Mouse (Mus musculus) WW6 (cell line): ENCODE measurements around the gene Gm49392.
"Not testable (repeated sequence)": the region's sequence is repeated elsewhere in the genome, so short reads cannot be mapped to it uniquely, and the experiment has no call there.

ENCODE experiments used
- DNase-seq: peaks from one replicate; pipeline ENCODE4 v3.0.0-alpha.2; 2013; ENCODE audit warnings: low read depth, low spot score

The Gm49392 gene

DNA sequence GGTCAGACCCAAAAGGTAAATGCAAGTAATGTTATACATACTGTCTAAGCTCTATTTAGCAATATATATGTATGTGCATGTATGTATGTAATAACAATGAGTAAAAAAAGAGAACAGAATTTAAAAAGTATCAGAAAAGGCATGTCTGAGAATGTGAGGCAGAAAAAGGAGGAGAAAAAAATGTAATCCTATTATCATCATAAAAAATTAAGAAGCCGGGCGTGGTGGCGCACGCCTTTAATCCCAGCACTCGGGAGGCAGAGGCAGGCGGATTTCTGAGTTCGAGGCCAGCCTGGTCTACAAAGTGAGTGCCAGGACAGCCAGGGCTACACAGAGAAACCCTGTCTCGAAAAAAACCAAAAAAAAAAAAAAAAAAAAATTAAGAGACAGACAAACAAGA lies at the start of gene Gm49392:
Gene Gm49392, minus strand, starts transcription at position 101 of the 400 bp plus-strand sequence.
- DNase-seq = not testable (repeated sequence)

DNA sequence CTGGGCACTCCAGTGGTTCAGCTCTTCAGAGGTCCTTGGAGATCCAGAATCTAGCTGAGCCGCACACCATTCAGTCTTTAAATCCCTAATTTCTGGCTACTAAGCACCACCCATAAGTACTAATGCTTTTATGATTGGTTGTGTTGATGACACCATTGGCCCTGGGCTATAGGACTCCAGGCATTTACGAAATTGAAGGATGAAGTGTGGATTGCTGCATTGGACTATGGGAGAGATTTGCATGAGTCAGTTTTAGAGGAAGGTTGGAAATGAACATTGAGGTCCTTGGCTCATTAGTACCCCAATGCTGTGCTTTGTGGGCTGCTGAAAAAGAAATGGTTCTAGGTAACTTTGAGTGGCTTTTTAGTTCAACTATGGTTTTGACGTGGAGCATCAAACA lies 45.2 kb upstream of the Gm49392 start, which contains the start of gene Tpbpa:
Gene Tpbpa, minus strand, starts transcription at position 101 of the 400 bp plus-strand sequence.
- not testable (repeated sequence) for DNase-seq

DNA sequence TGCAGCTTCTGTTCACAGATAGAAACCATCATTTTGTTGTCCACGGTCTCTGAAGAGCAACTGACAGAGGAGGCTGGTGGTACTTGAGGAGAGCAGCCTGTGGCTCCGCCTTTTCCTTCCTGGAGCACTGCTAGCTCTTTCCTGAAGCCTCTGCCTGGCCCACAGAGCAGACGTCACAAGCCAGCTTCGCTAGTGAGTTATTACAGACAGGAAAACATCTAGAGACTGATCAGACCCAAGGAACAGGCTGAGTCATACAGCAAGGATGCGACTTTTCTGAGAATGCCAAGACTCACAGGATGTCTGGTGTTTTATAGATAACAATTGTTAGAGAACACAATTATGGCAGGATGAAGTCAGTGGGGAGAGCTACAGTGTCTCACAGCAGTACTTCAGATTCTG lies 39.8 kb upstream of the Gm49392 start, which contains the start of the genes Gm49391 and Ctla2a:
Gene Gm49391, minus strand, starts transcription at position 72 of the 402 bp plus-strand sequence.
Gene Ctla2a, minus strand, starts transcription at position 126 of the 402 bp plus-strand sequence.
- DNase-seq = no peak

DNA sequence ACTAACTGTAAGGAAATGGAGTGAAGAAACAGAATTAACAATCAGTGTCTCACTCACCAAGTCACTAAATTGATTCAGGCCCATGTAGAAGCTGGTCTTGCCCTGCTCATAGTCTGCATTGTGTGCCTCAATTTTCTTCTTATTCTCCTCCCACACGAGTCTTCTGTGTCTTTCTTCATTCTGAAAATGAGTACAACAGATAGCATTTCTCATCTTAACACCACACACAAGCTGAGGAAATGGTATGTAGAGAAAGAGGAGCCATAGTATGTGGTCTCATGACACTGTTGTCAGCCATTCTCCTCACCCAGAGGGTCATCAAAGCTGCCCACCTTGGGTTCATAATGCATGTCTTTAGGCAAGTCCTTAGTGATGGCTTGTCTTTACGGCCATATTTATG lies 38.8 kb upstream of the Gm49392 start, which contains the start of gene Gm49393:
Gene Gm49393, minus strand, starts transcription at position 101 of the 400 bp plus-strand sequence.
- DNase-seq = not testable (repeated sequence)

DNA sequence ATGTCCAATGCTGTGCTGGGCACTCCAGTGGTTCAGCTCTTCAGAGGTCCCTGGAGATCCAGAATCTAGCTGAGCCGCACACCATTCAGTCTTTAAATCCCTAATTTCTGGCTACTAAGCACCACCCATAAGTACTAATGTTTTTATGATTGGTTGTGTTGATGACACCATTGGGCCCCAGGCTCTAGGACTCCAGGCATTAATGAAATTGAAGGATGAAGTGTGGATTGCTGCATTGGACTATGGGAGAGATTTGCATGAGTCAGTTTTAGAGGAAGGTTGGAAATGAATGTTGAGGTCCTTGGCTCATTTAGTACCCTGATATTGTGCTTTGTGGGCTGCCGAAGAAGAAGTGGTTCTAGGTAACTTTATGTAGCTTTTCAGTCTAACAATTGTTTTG lies 8.1 kb upstream of the Gm49392 start, which contains the start of gene Tpbpb:
Gene Tpbpb, minus strand, starts transcription at position 101 of the 400 bp plus-strand sequence.
- DNase-seq = not testable (repeated sequence)

DNA sequence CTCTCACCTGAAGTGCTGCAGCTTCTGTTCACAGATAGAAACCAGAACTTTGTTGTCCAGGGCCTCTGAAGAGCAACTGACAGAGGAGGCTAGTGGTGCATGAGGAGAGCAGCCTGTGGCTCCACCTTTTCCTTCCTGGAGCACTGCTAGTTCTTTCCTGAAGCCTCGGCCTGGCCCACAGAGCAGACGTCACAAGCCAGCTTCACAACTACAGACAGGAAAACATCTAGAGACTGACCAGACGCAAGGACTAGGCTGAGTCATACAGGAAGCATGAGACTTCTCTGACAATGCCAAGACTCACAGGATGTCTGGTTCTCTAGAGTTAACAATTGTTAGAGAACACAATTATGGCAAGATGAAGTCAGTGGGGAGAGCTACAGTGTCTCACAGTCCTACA lies 634 bp upstream of the Gm49392 start, which contains the start of gene Ctla2b:
Gene Ctla2b, minus strand, starts transcription at position 120 of the 400 bp plus-strand sequence.
- DNase-seq = no peak

DNA sequence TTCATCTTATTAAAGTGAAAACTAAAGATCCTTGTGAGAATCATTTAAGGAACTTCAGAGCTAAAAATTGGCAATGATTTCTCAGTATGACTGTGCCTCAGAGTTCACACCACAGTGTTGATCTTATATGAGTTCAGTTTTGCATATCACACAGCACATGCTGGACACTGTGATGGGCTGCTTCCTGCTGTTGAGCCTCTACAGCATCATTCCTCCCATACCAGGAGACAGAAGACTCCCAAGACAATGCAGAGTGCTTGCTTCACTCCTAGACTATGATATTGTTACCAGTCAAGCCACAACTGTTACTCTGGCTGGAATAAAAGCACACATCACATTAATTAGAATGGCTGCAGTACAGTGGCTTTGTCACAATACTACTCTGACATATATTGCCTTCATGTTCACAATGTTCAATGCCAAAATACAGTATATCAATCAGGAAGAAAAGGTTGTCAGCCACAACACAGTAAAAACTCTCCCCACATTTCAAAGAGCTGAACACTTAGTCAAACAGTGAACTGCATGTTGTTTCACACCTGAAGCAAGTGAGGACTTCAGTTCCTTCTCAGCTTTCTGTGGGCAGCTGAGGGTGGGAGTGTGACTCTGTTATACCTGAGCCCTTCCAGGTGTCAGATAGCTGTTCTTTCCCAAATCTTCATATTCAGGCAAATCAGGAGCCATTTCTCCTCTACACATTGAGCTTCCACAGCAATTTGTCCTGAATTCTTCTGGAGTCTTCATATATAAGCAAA lies 1.1 kb downstream of the Gm49392 start:
- no peak for DNase-seq

DNA sequence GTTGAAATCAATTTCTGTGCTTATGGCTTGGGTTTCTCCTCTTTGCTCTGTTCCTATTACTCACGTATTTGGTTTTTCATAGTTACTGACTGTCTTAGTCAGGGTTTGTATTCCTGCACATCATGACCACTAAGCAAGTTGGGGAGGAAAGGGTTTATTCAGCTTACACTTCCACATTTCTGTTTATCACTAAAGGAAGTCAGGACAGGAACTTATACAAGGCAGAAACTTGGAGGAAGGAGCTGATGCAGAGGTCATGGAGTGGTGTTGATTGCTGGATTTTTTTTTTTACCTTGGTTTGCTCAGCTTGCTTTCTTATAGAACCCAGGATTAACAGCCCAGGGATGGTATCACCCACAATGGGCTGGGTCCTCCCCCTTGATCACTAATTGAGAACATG lies 4.4 kb downstream of the Gm49392 start:
- DNase-seq = no peak

DNA sequence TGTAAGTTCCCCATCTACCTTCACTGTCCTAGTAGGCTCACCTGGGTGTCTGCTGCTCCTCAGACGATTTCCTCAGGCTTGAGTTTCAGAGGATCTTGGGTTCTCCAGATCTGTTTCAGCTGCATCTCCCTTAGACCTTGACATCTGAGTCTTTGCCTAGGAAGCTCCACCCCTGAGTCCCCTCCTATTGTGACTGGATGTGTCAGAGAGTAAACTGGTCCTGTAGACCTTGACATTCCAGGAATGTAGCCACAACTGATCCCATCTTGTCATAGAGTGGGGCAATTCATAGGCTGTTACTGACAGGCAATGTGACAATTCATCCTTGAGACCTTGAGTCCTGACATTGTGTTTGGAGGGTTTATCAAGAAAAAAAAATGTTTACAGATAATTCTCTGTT lies 32.4 kb downstream of the Gm49392 start, which contains the start of gene 4930486L24Rik:
Gene 4930486L24Rik, minus strand, starts transcription at position 195 of the 400 bp plus-strand sequence.
- no peak for DNase-seq

DNA sequence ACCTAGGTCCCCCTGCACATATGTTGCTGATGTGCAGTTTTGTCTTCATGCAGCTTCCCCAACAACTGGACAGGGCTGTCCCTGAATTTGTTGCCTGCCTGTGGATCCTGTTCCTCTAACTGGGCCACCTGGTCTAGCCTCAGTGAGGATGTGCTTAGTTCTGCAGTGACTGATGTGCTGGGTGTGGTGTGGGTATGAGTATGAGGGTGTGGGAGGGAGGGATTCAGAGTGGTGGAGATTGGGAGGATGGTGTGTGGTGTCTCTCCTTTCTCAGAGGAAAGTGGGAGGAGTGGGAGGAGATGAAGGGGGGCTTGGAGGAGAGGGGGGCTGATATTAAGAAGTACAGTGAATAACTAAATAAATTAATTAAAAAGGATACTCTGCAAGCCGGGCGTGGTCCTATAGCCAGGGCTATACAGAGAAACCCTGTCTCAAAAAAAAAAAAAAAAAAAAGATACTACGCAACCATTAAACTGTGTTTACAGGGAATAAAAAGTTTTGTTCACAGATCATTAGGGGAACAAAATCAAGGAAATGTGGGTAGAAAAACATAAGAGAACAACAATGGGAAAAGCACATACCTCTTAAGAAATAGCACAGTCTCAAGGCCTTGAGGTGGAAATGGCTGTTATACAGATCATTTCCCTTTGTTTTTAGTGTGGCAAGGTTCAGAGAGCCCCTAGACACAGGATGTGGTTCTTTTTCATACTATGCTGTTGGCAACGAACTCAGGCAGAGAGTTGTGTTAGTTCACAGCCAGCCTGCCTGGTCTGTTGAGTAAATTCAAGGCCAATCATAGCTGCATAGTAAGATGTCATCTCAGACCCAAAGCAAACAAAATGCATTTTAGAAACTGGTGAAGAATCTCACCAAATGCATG lies 48.2 kb downstream of the Gm49392 start:
- DNase-seq = no peak

DNA sequence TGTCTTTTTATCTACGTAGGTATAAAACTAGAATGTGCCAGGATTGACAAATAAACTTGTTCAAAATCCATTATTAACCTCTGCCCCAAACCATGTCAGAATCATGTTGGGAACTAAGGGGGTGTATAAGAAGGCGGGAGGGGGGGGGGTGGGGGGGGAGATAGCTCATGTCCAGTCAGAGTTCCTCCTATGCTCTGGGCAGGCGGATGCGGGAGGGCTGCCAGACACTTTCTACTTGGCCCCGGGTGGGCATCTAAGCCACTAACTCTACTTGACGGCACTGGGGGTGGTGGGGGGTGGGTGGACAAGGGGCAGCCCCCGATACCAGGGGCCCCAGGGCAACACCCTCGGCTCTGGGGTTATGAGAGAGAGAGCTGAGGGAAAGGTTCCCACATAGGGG lies 53.5 kb downstream of the Gm49392 start:
- no peak for DNase-seq

DNA sequence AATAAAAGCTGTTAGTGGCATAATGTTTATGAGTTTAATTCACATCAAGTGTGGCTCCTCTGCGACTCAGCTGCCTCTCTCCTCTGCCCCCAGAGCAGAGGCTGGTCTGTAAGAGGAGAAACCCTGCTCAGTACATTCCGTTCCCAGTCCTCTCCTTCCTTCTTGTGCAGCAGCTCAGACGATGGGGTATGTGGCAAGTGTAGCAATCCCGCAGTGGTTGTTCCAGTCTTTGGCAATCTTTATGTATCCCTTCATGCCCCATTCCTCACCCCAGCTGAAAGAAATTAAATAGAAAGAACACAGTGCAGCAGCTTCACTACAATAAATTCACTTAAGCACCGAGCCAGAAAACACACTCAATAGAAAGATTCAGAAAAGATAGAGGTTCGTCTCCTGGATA lies 54.0 kb downstream of the Gm49392 start:
- DNase-seq = no peak

DNA sequence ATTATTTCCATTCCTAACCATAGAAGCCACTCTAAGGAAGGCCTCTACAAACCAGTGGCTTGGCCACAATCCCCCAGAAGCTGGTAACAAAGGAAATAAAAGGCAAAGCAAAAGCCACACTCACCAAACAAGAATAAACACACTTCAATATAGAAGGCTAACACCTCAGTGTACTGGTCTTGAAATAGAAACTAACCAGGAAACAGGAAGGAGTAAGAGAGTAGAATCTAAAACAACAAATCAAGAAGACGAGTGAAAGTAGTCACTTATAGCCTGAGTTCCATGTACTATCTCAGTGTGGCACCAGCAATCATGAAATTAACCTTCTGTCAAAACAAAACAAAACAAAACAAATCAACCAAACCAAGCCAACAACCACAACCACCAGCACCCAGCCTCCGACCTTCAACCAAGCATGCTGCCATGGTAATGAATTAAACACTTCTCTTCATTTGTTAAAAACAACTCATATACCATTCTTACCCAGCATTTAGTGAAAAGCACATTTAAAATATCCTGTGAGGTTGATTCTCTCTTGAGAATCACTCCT lies 57.3 kb downstream of the Gm49392 start:
- DNase-seq = no peak

DNA sequence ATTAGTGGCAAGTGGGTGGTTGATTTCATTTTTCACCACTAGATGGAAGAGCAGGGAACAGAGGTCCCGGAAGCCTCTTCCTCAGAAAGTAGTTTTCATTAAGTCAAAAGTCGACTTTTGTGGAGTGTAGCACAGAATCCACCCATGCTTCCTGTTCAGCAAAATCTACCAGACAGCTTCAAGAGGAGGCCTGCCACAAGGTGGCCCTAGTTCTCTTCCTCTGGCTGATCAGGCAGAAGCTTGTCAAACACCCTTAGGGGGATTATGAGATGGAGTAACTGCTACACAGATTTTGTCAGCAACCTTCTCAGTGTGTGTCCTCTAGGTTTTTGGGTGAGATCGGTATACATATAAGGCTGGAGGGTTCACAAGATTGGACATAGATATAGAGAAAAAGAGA lies 70.6 kb downstream of the Gm49392 start:
- no peak for DNase-seq

DNA sequence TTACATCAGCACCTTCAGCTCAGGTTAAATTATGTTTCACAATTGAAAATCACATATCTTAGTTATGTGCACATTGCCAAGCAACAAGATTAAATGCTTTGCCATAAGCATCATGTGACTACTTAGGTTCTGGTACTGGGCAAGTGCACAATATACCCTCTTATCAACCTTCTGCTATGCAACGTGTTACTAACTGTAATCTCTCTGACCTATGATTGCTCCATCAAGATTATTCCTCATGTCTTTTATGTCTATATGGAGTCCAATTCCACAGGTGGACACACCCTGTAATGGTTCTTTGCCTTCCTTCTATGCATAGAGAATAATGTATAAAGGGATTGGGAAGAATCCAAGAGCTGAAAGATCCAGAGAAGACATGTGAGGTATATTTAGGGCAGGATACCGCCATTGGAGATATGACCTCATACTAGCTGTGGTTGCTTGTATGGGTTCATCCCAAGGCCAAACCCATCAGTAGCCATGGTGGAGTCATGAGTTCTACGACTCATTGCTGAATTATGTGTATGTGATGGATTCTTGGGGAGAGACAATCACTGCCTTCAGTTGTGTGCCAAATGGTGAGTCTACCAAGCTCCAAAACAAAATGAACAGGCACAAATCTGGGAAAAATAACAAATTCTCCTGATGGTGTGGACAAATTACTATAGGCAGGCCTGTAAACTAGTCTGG lies 76.1 kb downstream of the Gm49392 start:
- DNase-seq = no peak

DNA sequence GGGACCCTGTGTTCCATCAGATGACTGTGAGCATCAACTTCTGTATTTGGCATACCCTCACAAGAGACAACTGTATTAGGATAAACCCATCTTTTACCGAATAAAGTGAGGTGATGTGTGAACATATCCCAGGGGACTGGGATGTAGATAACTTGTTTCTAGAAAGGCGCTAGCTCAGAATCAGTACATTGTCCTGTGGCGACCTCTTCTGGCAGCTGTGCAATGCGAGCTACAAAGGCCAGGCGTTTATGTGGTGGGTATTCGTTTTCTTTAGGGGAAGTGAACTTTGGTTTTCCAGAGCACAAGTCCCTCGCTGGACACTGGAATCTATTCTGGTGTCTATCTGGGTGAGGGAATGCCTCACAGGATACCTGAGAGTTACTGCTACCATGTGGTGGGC lies 77.2 kb downstream of the Gm49392 start:
- peak; percentile 13 for DNase-seq

DNA sequence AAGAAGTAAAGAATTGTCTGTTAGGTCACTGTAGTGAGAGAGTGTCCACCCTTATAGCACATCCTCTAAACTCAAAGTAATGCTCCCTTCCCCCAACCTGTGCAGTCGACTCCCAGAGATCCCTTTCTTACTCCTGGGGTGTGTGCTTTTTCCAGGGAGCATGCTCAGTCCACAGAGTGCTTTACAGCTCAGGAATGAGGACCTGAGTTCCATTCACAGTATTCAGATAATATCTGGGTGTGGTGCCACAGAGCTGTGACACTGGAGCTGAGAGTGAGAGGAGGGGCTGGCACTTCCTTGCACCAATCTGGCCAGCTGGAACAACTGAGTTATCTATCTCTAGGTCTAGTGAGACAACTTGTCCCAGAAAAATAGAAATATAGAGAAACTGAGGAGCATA lies 83.0 kb downstream of the Gm49392 start:
- no peak for DNase-seq

DNA sequence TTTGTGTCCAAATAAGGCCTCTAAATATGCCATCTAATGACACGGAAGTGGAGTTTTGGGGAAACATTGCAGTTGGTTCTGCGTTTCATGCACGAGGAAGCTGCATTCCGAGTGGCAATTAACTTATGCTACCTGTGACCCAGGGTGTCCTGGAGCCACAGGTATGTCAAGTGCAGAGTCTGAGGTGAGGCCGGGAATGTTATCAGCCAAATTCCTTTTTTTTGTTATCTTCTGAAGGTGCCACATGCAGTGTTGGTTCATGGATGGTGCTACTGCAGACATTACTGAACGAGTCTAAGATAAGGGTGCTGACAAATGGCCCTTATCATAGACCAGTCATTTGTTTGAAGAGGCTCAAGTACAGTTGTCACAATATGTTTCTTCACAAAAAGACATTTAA lies 83.9 kb downstream of the Gm49392 start:
- DNase-seq = no peak

DNA sequence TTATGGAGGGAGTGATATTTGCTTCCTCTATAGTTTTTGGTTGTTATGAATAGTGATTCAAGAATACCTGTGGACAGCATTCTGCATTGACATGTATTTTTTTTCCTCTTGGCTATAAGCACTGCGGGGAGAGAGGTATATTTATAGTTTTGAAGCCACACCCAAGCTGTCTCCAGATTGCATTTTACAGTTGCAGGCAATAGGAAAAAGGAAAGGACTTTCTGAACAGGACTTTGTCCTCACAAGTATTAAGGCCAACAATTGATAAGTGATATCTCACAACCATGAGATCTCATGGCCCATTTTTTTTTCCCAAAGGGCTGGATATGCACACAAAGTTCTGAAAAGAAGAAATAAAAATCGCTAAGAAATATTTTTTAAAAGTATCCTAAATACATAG lies 87.0 kb downstream of the Gm49392 start:
- DNase-seq = no peak

DNA sequence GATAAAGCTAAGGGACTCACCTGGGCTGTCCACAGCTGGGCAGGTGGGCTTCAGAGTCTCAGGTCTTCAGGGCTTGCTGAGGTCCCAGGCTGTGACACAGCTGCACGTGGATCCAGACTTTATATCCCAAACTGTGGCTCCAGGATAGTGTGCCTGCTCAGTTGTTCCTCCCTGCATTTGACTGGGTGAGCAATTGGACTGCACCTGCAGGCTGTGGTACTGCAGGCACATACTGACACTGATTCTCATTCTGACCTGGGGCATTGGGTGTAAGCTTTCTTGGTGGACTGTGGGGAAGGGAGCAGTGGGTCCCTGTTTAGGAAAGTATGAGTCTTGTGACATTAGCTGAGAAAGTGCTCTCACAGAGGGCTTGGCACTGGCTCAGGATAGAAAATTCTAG lies 93.9 kb downstream of the Gm49392 start, which contains the start of gene Ctsll3:
Gene Ctsll3, minus strand, starts transcription at position 101 of the 400 bp plus-strand sequence.
- no peak for DNase-seq
